Mouse (Mus musculus): ENCODE measurements around the gene Hoxd4. TPM values are rescaled to one million over a fixed set of nuclear protein-coding genes. Genes with fewer than 3 reads are reported as not detected.

The Hoxd4 gene
- polyA plus RNA-seq, 1 experiment from 2014 or later = 0.92 TPM

DNA sequence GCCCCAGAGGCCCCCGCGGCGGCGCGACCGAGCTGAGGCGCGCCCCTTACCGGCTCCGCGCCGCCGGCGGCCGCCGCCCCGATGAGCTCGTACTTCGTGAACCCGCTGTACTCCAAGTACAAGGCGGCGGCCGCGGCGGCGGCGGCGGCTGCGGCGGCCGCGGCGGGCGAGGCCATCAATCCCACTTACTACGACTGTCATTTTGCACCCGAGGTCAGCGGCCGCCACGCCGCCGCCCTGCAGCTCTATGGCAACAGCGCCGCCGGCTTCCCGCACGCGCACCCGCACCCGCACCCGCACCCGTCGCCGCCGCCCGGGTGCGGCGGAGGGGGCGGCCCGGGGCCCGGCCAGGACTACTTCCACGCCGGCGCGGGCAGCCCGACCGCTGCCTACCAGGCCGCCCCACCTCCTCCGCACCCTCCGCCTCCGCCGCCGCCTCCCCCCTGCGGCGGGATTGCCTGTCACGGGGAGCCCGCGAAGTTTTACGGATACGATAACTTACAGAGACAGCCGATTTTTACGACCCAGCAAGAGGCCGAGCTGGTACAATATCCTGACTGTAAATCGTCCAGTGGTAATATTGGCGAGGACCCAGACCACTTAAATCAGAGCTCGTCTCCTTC lies 6.2 kb upstream of the Hoxd4 start:
- no peaks in the 10 kb centered on the region for H3K36me3 ChIP-seq
- peak overlapping the region; percentile 44 for H3K4me3 ChIP-seq (replicated peaks)
- H3K4me1 ChIP-seq = peaks cover 13% of the 10 kb centered on the region
- WGBS = under 1% methylated on average over 75 of the region's 85 CpGs
- H3K9ac ChIP-seq = 0 out of 2 replicates have a peak overlapping the region, but pooled peaks have one; percentile 16
- H3K9me3 ChIP-seq = no peaks in the 10 kb centered on the region
- peak overlapping the region; percentile 18; the same call in 1 of the 2 replicates for H3K27ac ChIP-seq
- ATAC-seq (ENCODE audit: insufficient read depth, low FRiP score, low read depth) = no peak
- H3K4me2 ChIP-seq = peak overlapping the region; percentile 87
- peaks cover 90% of the 10 kb centered on the region for H3K27me3 ChIP-seq (replicated peaks)

- H3K36me3 ChIP-seq = no peaks in the 10 kb centered on the region
- H3K4me2 ChIP-seq = no peak overlapping the region
- whole genome bisulfite sequencing = 3% methylated on average over 13 of the region's 13 CpGs
- H3K27ac ChIP-seq = no peak overlapping the region
- no peak overlapping the region for H3K9ac ChIP-seq
- peak overlapping the region; percentile 44; the same call in 1 of the 2 replicates for H3K4me3 ChIP-seq (replicated peaks)
- H3K4me1 ChIP-seq = peaks cover 13% of the 10 kb centered on the region
- peaks cover 88% of the 10 kb centered on the region for H3K27me3 ChIP-seq (replicated peaks)
- no peaks in the 10 kb centered on the region for H3K9me3 ChIP-seq
- ATAC-seq (ENCODE audit: insufficient read depth, low FRiP score, low read depth) = no peak
Observed at GRCm38 (mm10) chr2:74706393-74706960, 5.3 kb upstream of the Hoxd4 start.

GRCm38 (mm10) chr2:74707599-74707998 lies 4.1 kb upstream of the Hoxd4 start:
- Histone ChIP-seq H3K4me3 (replicated peaks) (no peak overlapping the region), H3K4me2 (no peak overlapping the region), H3K27me3 (replicated peaks) (peaks cover 94% of the 10 kb centered on the region), H3K27ac (no peak overlapping the region), H3K9ac (no peak overlapping the region), H3K9me3 (no peaks in the 10 kb centered on the region), H3K4me1 (peaks cover 20% of the 10 kb centered on the region), H3K36me3 (no peaks in the 10 kb centered on the region)
- ATAC-seq (ENCODE audit: insufficient read depth, low FRiP score, low read depth) = no peak
- 23% methylated on average over 7 of the region's 7 CpGs for WGBS

- 21% methylated on average over 4 of the region's 4 CpGs for WGBS
- peaks cover 94% of the 10 kb centered on the region for H3K27me3 ChIP-seq (replicated peaks)
- peaks cover 20% of the 10 kb centered on the region for H3K4me1 ChIP-seq
- H3K9me3 ChIP-seq = no peaks in the 10 kb centered on the region
- H3K4me2 ChIP-seq = no peak overlapping the region
- no peak overlapping the region for H3K27ac ChIP-seq
- no peak overlapping the region for H3K9ac ChIP-seq
- H3K36me3 ChIP-seq = no peaks in the 10 kb centered on the region
- H3K4me3 ChIP-seq (replicated peaks) = no peak overlapping the region
- no peak for ATAC-seq (ENCODE audit: insufficient read depth, low FRiP score, low read depth)
Observed at GRCm38 (mm10) chr2:74708676-74709075, 3.1 kb upstream of the Hoxd4 start.

DNA sequence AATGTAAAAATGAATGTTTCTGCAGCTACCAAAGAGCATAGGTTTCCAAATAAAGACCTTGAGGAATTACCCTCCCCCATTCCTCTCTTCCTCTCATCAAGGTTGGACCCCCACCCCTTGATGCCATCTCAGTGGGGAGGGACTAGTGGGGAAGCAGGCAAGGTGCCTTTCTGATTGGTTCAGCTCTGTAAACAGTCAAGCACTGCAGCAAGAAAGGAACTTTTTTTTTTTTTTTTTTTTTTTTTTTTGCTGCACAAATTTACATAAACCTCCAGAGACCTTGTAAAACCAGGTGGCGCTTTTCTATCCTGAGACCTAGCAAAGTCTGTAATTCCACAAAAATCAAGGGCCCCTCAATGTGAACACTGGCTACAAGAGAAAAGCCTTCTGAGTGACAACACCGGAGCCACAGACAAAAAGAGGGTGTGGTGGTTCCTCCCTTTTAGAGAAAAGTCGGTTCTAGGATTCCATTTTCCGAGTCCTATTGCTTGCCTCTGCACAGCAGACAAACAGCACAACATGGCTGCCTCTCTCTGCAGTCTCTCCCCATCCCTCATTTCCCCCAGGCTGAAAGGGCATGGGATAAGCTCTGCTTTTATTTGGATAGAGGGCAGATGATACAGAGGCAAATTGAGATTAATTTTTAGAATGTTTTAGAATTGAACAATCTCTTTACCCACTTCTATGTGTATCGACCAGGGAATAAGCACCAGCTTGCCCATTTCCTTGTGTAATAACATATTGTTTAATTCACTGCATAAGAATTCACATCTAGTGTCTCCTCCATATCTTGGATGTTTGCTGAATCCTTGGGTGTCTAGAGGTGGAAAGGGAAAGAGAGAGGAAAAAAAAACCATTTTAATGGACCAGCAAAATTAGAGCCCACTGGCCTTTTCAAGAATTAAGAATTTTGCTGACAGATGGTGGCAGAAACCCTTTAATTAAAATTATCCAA lies 2.0 kb upstream of the Hoxd4 start:
- peaks cover 17% of the 10 kb centered on the region for H3K4me1 ChIP-seq
- no peaks in the 10 kb centered on the region for H3K9me3 ChIP-seq
- no peak for ATAC-seq (ENCODE audit: insufficient read depth, low FRiP score, low read depth)
- WGBS = 14% methylated on average over 5 of the region's 5 CpGs
- H3K9ac ChIP-seq = no peak overlapping the region
- no peak overlapping the region for H3K4me2 ChIP-seq
- H3K27me3 ChIP-seq (replicated peaks) = peaks cover 94% of the 10 kb centered on the region
- H3K36me3 ChIP-seq = no peaks in the 10 kb centered on the region
- no peak overlapping the region for H3K27ac ChIP-seq
- no peak overlapping the region for H3K4me3 ChIP-seq (replicated peaks)

GRCm38 (mm10) chr2:74710929-74711543 lies 693 bp upstream of the Hoxd4 start:
- 3% methylated on average over 16 of the region's 16 CpGs for WGBS
- Histone ChIP-seq H3K9ac (no peak overlapping the region), H3K27me3 (replicated peaks) (peaks cover 94% of the 10 kb centered on the region), H3K4me3 (replicated peaks) (no peak overlapping the region; the same call in 1 of the 2 replicates), H3K4me1 (peaks cover 9% of the 10 kb centered on the region), H3K4me2 (peak overlapping the region; percentile 10; the same call in 1 of the 2 replicates), H3K36me3 (no peaks in the 10 kb centered on the region), H3K9me3 (no peaks in the 10 kb centered on the region), H3K27ac (no peak overlapping the region)
- ATAC-seq (ENCODE audit: insufficient read depth, low FRiP score, low read depth) = no peak

DNA sequence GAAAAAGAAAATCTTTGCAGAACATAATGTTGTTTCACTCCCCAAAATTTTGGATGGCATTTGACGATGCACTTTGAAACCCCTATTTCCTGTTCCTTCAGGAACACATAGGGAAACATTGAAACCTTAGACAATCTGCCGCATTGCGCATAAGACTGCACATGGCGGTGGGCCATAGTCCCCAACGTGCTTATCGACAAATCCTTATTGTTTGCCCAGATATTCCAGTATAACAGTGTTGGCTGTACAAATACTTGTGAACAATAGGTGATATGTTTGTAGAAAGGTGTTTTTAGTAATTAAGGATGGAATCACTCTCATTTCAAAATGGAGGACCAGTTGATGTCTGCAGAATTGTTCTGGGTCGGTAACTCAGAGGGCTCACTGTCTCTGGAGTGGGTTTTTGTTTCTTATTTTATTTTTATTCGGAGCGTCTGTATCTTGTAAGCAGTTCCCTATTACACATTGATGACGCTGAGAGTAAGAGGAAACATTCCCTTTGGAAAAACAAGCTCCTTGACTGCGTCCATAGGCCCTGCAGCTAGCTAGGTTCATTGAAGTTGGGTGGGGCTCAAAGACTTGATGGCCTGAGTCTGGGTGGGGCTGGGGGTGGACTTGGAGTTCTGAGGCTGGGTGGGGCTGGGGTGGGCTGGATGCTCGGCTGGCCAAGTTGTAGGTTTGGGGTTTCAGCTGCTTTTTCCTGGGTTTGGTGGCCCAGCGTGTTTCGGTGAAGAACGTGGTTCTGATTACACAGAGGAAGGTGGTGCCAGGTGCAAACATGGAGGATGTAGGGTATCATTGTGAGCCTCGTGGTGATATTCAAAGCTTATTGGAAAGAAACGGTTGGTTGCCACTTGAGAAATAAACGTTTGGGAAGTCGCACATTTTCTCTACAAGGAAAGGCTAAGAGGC lies 1.8 kb downstream of the Hoxd4 start:
- H3K4me1 ChIP-seq = peaks cover 9% of the 10 kb centered on the region
- 16% methylated on average over 19 of the region's 19 CpGs for WGBS
- no peak overlapping the region for H3K4me3 ChIP-seq (replicated peaks)
- no peak for ATAC-seq (ENCODE audit: insufficient read depth, low FRiP score, low read depth)
- H3K9me3 ChIP-seq = no peaks in the 10 kb centered on the region
- no peak overlapping the region for H3K4me2 ChIP-seq
- peaks cover 93% of the 10 kb centered on the region for H3K27me3 ChIP-seq (replicated peaks)
- H3K9ac ChIP-seq = no peak overlapping the region
- H3K27ac ChIP-seq = no peak overlapping the region
- no peaks in the 10 kb centered on the region for H3K36me3 ChIP-seq

GRCm38 (mm10) chr2:74714156-74714789 lies 2.5 kb downstream of the Hoxd4 start:
- 12% methylated on average over 18 of the region's 18 CpGs for WGBS
- H3K9ac ChIP-seq = no peak overlapping the region
- H3K9me3 ChIP-seq = no peaks in the 10 kb centered on the region
- no peak overlapping the region for H3K4me3 ChIP-seq (replicated peaks)
- ATAC-seq (ENCODE audit: insufficient read depth, low FRiP score, low read depth) = no peak
- H3K27me3 ChIP-seq (replicated peaks) = peaks cover 90% of the 10 kb centered on the region
- H3K4me1 ChIP-seq = peaks cover 9% of the 10 kb centered on the region
- H3K4me2 ChIP-seq = no peak overlapping the region
- no peaks in the 10 kb centered on the region for H3K36me3 ChIP-seq
- no peak overlapping the region; the same call in 1 of the 2 replicates for H3K27ac ChIP-seq

DNA sequence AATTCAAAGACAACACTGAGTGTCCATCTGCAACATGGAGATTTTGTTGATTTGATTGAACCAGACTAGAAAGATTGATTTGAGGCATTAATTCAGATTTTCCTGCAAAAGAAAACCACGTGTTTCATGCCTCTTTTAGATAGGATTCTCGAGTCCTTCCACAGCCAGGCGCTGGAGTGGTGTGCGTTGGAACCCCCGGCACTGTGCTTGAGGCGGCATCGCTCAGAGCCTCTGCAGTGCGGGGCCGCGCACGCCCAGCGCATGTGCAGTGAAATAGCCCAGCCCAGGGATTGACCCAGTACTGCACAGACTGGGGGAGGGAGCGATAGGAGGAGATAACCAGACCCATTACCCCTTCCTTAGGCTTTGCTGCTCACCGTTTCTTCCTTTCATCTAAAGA lies 3.2 kb downstream of the Hoxd4 start:
- H3K36me3 ChIP-seq = no peaks in the 10 kb centered on the region
- H3K9me3 ChIP-seq = no peaks in the 10 kb centered on the region
- H3K4me3 ChIP-seq (replicated peaks) = no peak overlapping the region
- WGBS = 5% methylated on average over 14 of the region's 14 CpGs
- H3K9ac ChIP-seq = no peak overlapping the region
- ATAC-seq (ENCODE audit: insufficient read depth, low FRiP score, low read depth) = no peak
- H3K4me2 ChIP-seq = peak overlapping the region; percentile 29
- H3K27me3 ChIP-seq (replicated peaks) = peaks cover 89% of the 10 kb centered on the region
- H3K27ac ChIP-seq = no peak overlapping the region
- H3K4me1 ChIP-seq = peaks cover 9% of the 10 kb centered on the region

DNA sequence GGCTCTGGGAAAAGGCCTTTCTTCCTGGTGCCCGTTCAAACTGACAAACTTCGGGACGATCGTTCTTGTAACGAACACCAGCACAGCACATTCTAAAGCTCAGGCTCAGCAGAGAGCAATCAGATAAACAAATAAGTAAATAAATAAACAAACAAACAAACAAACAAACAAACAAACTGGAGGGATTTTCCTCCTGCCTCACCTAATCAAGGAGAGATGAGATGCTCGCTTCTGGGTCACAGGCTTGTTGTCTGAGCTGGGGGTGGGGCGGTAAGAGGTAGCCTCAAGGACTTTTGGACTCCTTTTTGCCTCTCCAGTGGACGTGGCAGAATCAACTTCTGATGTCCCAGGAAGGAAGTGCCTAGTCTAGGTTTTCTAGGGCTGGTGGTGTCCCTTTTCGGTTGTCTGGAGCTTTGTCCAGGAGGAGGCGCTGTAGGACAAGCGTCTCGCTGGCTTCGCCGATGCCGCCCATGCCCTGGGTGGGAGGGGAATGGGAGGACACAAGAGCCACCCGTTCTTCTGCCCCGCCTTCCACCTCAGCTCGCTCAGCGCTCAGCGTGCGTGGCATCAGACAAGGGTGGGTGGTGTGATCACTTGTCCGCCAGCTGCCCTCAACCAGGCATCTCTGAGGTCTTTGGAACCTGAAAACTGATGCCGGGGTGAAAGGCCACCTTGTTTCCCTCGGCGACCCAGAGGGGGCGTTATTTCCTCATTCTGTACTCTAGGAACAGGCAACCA lies 3.9 kb downstream of the Hoxd4 start:
- Histone ChIP-seq H3K4me3 (replicated peaks) (peak overlapping the region; percentile 23; the same call in 1 of the 2 replicates), H3K27me3 (replicated peaks) (peaks cover 89% of the 10 kb centered on the region), H3K9ac (no peak overlapping the region), H3K4me2 (peak overlapping the region; percentile 53), H3K36me3 (no peaks in the 10 kb centered on the region), H3K27ac (no peak overlapping the region), H3K4me1 (peaks cover 9% of the 10 kb centered on the region), H3K9me3 (no peaks in the 10 kb centered on the region)
- ATAC-seq (ENCODE audit: insufficient read depth, low FRiP score, low read depth) = peak; percentile 66
- 3% methylated on average over 26 of the region's 26 CpGs for WGBS

Measured in stomach, embryonic 15.5 days (tissue).